Mouse (Mus musculus): Measurements from ENCODE around the gene Synpo2. TPM values are rescaled to one million over a fixed set of nuclear protein-coding genes. Genes with fewer than 3 reads are reported as not detected.

Gene Synpo2
- polyA plus RNA-seq, 1 experiment from 2014 or later = 11.5 TPM

GRCm38 (mm10) chr3:123150523-123151135 is 85.3 kb downstream of the Synpo2 start:
- no peak for ATAC-seq (replicated peaks; ENCODE audit: extremely low read depth, insufficient read depth, low FRiP score)
- Histone ChIP-seq H3K4me3 (ENCODE audit: low read length) (no peak overlapping the region), H3K4me1 (ENCODE audit: control insufficient read depth, insufficient read depth, low read length) (peaks cover 33% of the 10 kb centered on the region), H3K9me3 (replicated peaks; ENCODE audit: control insufficient read depth, low read length) (no peaks in the 10 kb centered on the region), H3K27me3 (ENCODE audit: control insufficient read depth, insufficient read depth, low read length) (no peaks in the 10 kb centered on the region), H3K27ac (ENCODE audit: low read length) (0 out of 2 replicates have a peak overlapping the region, but pooled peaks have one; percentile 41), H3K4me2 (ENCODE audit: low read depth, low read length) (no peak overlapping the region), H3K36me3 (ENCODE audit: control insufficient read depth, insufficient read depth) (no peaks in the 10 kb centered on the region), H3K9ac (ENCODE audit: low read length) (no peak overlapping the region)
- 28% methylated on average over 8 of the region's 8 CpGs for WGBS

- H3K4me2 ChIP-seq (ENCODE audit: low read depth, low read length) = 0 out of 2 replicates have a peak overlapping the region, but pooled peaks have one; percentile 27
- H3K27ac ChIP-seq (ENCODE audit: low read length) = peak overlapping the region; percentile 76
- H3K9ac ChIP-seq (ENCODE audit: low read length) = no peak overlapping the region
- peaks cover 33% of the 10 kb centered on the region for H3K4me1 ChIP-seq (ENCODE audit: control insufficient read depth, insufficient read depth, low read length)
- H3K36me3 ChIP-seq (ENCODE audit: control insufficient read depth, insufficient read depth) = no peaks in the 10 kb centered on the region
- ATAC-seq (replicated peaks; ENCODE audit: extremely low read depth, insufficient read depth, low FRiP score) = 0 out of 2 replicates have a peak, but pooled peaks have one; percentile 43
- no peaks in the 10 kb centered on the region for H3K27me3 ChIP-seq (ENCODE audit: control insufficient read depth, insufficient read depth, low read length)
- 36% methylated on average over 10 of the region's 10 CpGs for WGBS
- no peak overlapping the region for H3K4me3 ChIP-seq (ENCODE audit: low read length)
- H3K9me3 ChIP-seq (replicated peaks; ENCODE audit: control insufficient read depth, low read length) = no peaks in the 10 kb centered on the region
Observed at GRCm38 (mm10) chr3:123149380-123150162, 86.4 kb downstream of the Synpo2 start.

- Histone ChIP-seq H3K27ac (ENCODE audit: low read length) (no peak overlapping the region), H3K4me1 (ENCODE audit: control insufficient read depth, insufficient read depth, low read length) (peaks cover 34% of the 10 kb centered on the region), H3K9ac (ENCODE audit: low read length) (no peak overlapping the region), H3K27me3 (ENCODE audit: control insufficient read depth, insufficient read depth, low read length) (no peaks in the 10 kb centered on the region), H3K9me3 (replicated peaks; ENCODE audit: control insufficient read depth, low read length) (no peaks in the 10 kb centered on the region), H3K4me3 (ENCODE audit: low read length) (no peak overlapping the region), H3K36me3 (ENCODE audit: control insufficient read depth, insufficient read depth) (no peaks in the 10 kb centered on the region), H3K4me2 (ENCODE audit: low read depth, low read length) (no peak overlapping the region)
- ATAC-seq (replicated peaks; ENCODE audit: extremely low read depth, insufficient read depth, low FRiP score) = no peak
- 88% methylated on average over 3 of the region's 3 CpGs for WGBS
Observed at GRCm38 (mm10) chr3:123148641-123149040, 87.3 kb downstream of the Synpo2 start.

- Histone ChIP-seq H3K4me2 (ENCODE audit: low read depth, low read length) (no peak overlapping the region), H3K9me3 (replicated peaks; ENCODE audit: control insufficient read depth, low read length) (no peaks in the 10 kb centered on the region), H3K4me1 (ENCODE audit: control insufficient read depth, insufficient read depth, low read length) (peaks cover 33% of the 10 kb centered on the region), H3K27me3 (ENCODE audit: control insufficient read depth, insufficient read depth, low read length) (no peaks in the 10 kb centered on the region), H3K36me3 (ENCODE audit: control insufficient read depth, insufficient read depth) (no peaks in the 10 kb centered on the region), H3K9ac (ENCODE audit: low read length) (no peak overlapping the region), H3K27ac (ENCODE audit: low read length) (peak overlapping the region; percentile 67), H3K4me3 (ENCODE audit: low read length) (no peak overlapping the region)
- ATAC-seq (replicated peaks; ENCODE audit: extremely low read depth, insufficient read depth, low FRiP score) = peak; percentile 53; the same call in 1 of the 2 replicates
- 35% methylated on average over 8 of the region's 8 CpGs for WGBS
Observed at GRCm38 (mm10) chr3:123146557-123146956, 89.4 kb downstream of the Synpo2 start.

GRCm38 (mm10) chr3:123145942-123146341 is 90.0 kb downstream of the Synpo2 start:
- H3K27ac ChIP-seq (ENCODE audit: low read length) = peak overlapping the region; percentile 67; the same call in 1 of the 2 replicates
- no peak overlapping the region for H3K4me2 ChIP-seq (ENCODE audit: low read depth, low read length)
- no peaks in the 10 kb centered on the region for H3K9me3 ChIP-seq (replicated peaks; ENCODE audit: control insufficient read depth, low read length)
- no peaks in the 10 kb centered on the region for H3K27me3 ChIP-seq (ENCODE audit: control insufficient read depth, insufficient read depth, low read length)
- H3K9ac ChIP-seq (ENCODE audit: low read length) = no peak overlapping the region
- peaks cover 29% of the 10 kb centered on the region for H3K4me1 ChIP-seq (ENCODE audit: control insufficient read depth, insufficient read depth, low read length)
- no peak overlapping the region for H3K4me3 ChIP-seq (ENCODE audit: low read length)
- H3K36me3 ChIP-seq (ENCODE audit: control insufficient read depth, insufficient read depth) = no peaks in the 10 kb centered on the region
- WGBS = 79% methylated on average over 4 of the region's 4 CpGs
- no peak for ATAC-seq (replicated peaks; ENCODE audit: extremely low read depth, insufficient read depth, low FRiP score)

- no peak for ATAC-seq (replicated peaks; ENCODE audit: extremely low read depth, insufficient read depth, low FRiP score)
- Histone ChIP-seq H3K9me3 (replicated peaks; ENCODE audit: control insufficient read depth, low read length) (no peaks in the 10 kb centered on the region), H3K4me2 (ENCODE audit: low read depth, low read length) (no peak overlapping the region), H3K36me3 (ENCODE audit: control insufficient read depth, insufficient read depth) (no peaks in the 10 kb centered on the region), H3K4me3 (ENCODE audit: low read length) (no peak overlapping the region), H3K27ac (ENCODE audit: low read length) (0 out of 2 replicates have a peak overlapping the region, but pooled peaks have one; percentile 32), H3K4me1 (ENCODE audit: control insufficient read depth, insufficient read depth, low read length) (peaks cover 31% of the 10 kb centered on the region), H3K27me3 (ENCODE audit: control insufficient read depth, insufficient read depth, low read length) (no peaks in the 10 kb centered on the region), H3K9ac (ENCODE audit: low read length) (no peak overlapping the region)
- 45% methylated on average over 6 of the region's 6 CpGs for WGBS
Observed at GRCm38 (mm10) chr3:123143412-123143811, 92.5 kb downstream of the Synpo2 start.

GRCm38 (mm10) chr3:123142298-123142697 is 93.7 kb downstream of the Synpo2 start:
- H3K36me3 ChIP-seq (ENCODE audit: control insufficient read depth, insufficient read depth) = no peaks in the 10 kb centered on the region
- peaks cover 39% of the 10 kb centered on the region for H3K4me1 ChIP-seq (ENCODE audit: control insufficient read depth, insufficient read depth, low read length)
- no peaks in the 10 kb centered on the region for H3K9me3 ChIP-seq (replicated peaks; ENCODE audit: control insufficient read depth, low read length)
- WGBS = 85% methylated on average over 3 of the region's 3 CpGs
- no peak overlapping the region for H3K4me2 ChIP-seq (ENCODE audit: low read depth, low read length)
- H3K27ac ChIP-seq (ENCODE audit: low read length) = no peak overlapping the region
- no peaks in the 10 kb centered on the region for H3K27me3 ChIP-seq (ENCODE audit: control insufficient read depth, insufficient read depth, low read length)
- no peak overlapping the region for H3K9ac ChIP-seq (ENCODE audit: low read length)
- no peak overlapping the region for H3K4me3 ChIP-seq (ENCODE audit: low read length)
- ATAC-seq (replicated peaks; ENCODE audit: extremely low read depth, insufficient read depth, low FRiP score) = no peak

- no peaks in the 10 kb centered on the region for H3K9me3 ChIP-seq (replicated peaks; ENCODE audit: control insufficient read depth, low read length)
- H3K27me3 ChIP-seq (ENCODE audit: control insufficient read depth, insufficient read depth, low read length) = no peaks in the 10 kb centered on the region
- no peak overlapping the region for H3K27ac ChIP-seq (ENCODE audit: low read length)
- H3K4me2 ChIP-seq (ENCODE audit: low read depth, low read length) = no peak overlapping the region
- ATAC-seq (replicated peaks; ENCODE audit: extremely low read depth, insufficient read depth, low FRiP score) = no peak
- 80% methylated on average over 6 of the region's 6 CpGs for WGBS
- H3K36me3 ChIP-seq (ENCODE audit: control insufficient read depth, insufficient read depth) = no peaks in the 10 kb centered on the region
- H3K4me3 ChIP-seq (ENCODE audit: low read length) = no peak overlapping the region
- H3K9ac ChIP-seq (ENCODE audit: low read length) = no peak overlapping the region
- peaks cover 31% of the 10 kb centered on the region for H3K4me1 ChIP-seq (ENCODE audit: control insufficient read depth, insufficient read depth, low read length)
Observed at GRCm38 (mm10) chr3:123141069-123141468, 94.9 kb downstream of the Synpo2 start.

- H3K36me3 ChIP-seq (ENCODE audit: control insufficient read depth, insufficient read depth) = no peaks in the 10 kb centered on the region
Observed at GRCm38 (mm10) chr3:123140134-123140533, 95.8 kb downstream of the Synpo2 start.

More at GRCm38 (mm10) chr3:123140134-123140533, 95.8 kb downstream of the Synpo2 start:
- H3K27me3 ChIP-seq (ENCODE audit: control insufficient read depth, insufficient read depth, low read length) = no peaks in the 10 kb centered on the region
- H3K9ac ChIP-seq (ENCODE audit: low read length) = no peak overlapping the region
- no peak overlapping the region for H3K4me2 ChIP-seq (ENCODE audit: low read depth, low read length)
- H3K27ac ChIP-seq (ENCODE audit: low read length) = peak overlapping the region; percentile 61; the same call in 1 of the 2 replicates
- H3K4me1 ChIP-seq (ENCODE audit: control insufficient read depth, insufficient read depth, low read length) = peaks cover 30% of the 10 kb centered on the region
- peak; percentile 53 for ATAC-seq (replicated peaks; ENCODE audit: extremely low read depth, insufficient read depth, low FRiP score)
- H3K9me3 ChIP-seq (replicated peaks; ENCODE audit: control insufficient read depth, low read length) = no peaks in the 10 kb centered on the region
- WGBS = 88% methylated on average over 3 of the region's 3 CpGs
- no peak overlapping the region for H3K4me3 ChIP-seq (ENCODE audit: low read length)

Data from heart, embryonic 16.5 days (tissue).